Mouse (Mus musculus) bone marrow macrophage, adult 2 months (primary cell): ENCODE results near the gene Slc19a1.

Source experiments
- CTCF ChIP-seq: IDR thresholded peaks from 2 replicates; pipeline ENCODE4 v1.5.1; 2012; ENCODE audit warnings: low read depth, mild to moderate bottlenecking, low read length, moderate library complexity
- POLR2A ChIP-seq: IDR thresholded peaks from 2 replicates; pipeline ENCODE4 v1.6.1; 2012; ENCODE audit warnings: mild to moderate bottlenecking, low read depth, low read length, borderline replicate concordance

DNA sequence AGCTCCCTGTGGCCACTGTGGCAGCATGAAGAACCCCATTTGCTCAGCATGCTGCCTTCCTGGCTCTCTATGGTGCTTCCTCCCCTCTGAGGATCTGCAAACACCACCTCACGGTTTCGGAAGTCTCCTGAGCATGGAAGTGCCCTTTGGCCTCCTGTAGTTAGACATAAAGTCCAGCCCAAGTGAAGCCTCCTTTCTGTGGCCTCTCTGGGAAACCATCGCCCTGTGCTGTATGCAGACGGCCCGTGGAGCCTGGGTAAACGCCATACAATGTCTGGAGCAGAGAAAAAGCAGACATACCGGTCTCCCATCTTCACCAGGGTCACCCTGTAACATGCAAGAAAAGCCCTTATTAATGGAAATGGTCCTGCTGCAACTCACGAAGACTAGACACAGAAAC lies 46.9 kb downstream of the Slc19a1 start:
- no peak for TF ChIP-seq POLR2A
- no peak for TF ChIP-seq CTCF
